Mouse (Mus musculus) megakaryocyte, embryonic 14.5 days (primary cell): ENCODE measurements at regions not wholly inside any gene's neighbourhood (a gene's known extent, or its start where the extent isn't known, plus 50 kb on each side); places are given as distances from the start of the nearest gene placed in this dataset.

ENCODE experiments used
- H3K27me3 ChIP-seq: replicated peaks from 2 replicates; pipeline ENCODE3; 2012; ENCODE audit warnings: inconsistent platforms
- H3K36me3 ChIP-seq: replicated peaks from 2 replicates; pipeline ENCODE3; 2012; ENCODE audit warnings: low read length, inconsistent platforms, mixed read lengths
- H3K4me1 ChIP-seq: 2 replicates; pipeline ENCODE4 v1.6.1; 2012; ENCODE audit warnings: inconsistent platforms
- H3K4me3 ChIP-seq: replicated peaks from 2 replicates; pipeline ENCODE3; 2012; ENCODE audit warnings: moderate library complexity, mild to moderate bottlenecking, inconsistent platforms
- H3K9me3 ChIP-seq: 2 replicates; pipeline ENCODE4 v1.6.1; 2012; ENCODE audit warnings: inconsistent platforms
- FLI1 ChIP-seq: IDR thresholded peaks from 2 replicates; pipeline ENCODE4 v1.6.1; 2012; ENCODE audit warnings: low read length, inconsistent platforms, mixed read lengths
- GATA1 ChIP-seq: IDR thresholded peaks from 3 replicates; pipeline ENCODE4 v1.6.1; 2012; ENCODE audit warnings: mixed read lengths, low read length, inconsistent platforms, borderline replicate concordance

- TF ChIP-seq GATA1 (no peak), FLI1 (no peak)
- H3K36me3 ChIP-seq, result no peaks in the 10 kb centered on the region
- H3K27me3 ChIP-seq, result peaks cover 2% of the 10 kb centered on the region
- H3K4me1 ChIP-seq, result no peaks in the 10 kb centered on the region
- H3K4me3 ChIP-seq, result no peak overlapping the region
- 0 out of 2 replicates have a peak, but pooled peaks cover 3% of the 10 kb centered on the region for H3K9me3 ChIP-seq
Observed at GRCm38 (mm10) chr7:136071331-136071730, 355.2 kb upstream of the Mki67 start.

- Histone ChIP-seq H3K4me1 (no peaks in the 10 kb centered on the region), H3K4me3 (no peak overlapping the region), H3K36me3 (no peaks in the 10 kb centered on the region), H3K9me3 (0 out of 2 replicates have a peak, but pooled peaks cover 3% of the 10 kb centered on the region), H3K27me3 (no peaks in the 10 kb centered on the region)
- TF ChIP-seq GATA1 (no peak), FLI1 (no peak)
Observed at GRCm38 (mm10) chr7:136073265-136073799, 357.2 kb upstream of the Mki67 start.

- TF ChIP-seq FLI1, result no peak
- TF ChIP-seq GATA1, result no peak
- H3K36me3 ChIP-seq, result no peaks in the 10 kb centered on the region
- H3K9me3 ChIP-seq, result 0 out of 2 replicates have a peak, but pooled peaks cover 3% of the 10 kb centered on the region
- H3K4me1 ChIP-seq, result no peaks in the 10 kb centered on the region
- H3K4me3 ChIP-seq, result no peak overlapping the region
- no peaks in the 10 kb centered on the region for H3K27me3 ChIP-seq
Observed at GRCm38 (mm10) chr7:136074043-136074442, 357.9 kb upstream of the Mki67 start.

GRCm38 (mm10) chr7:136081534-136082252 is 365.5 kb upstream of the Mki67 start:
- H3K36me3 ChIP-seq, result no peaks in the 10 kb centered on the region
- H3K4me3 ChIP-seq, result no peak overlapping the region
- no peaks in the 10 kb centered on the region for H3K4me1 ChIP-seq
- no peaks in the 10 kb centered on the region for H3K9me3 ChIP-seq
- no peak for TF ChIP-seq FLI1
- no peak for TF ChIP-seq GATA1
- H3K27me3 ChIP-seq, result no peaks in the 10 kb centered on the region

- H3K9me3 ChIP-seq, result no peaks in the 10 kb centered on the region
- H3K4me3 ChIP-seq, result no peak overlapping the region
- H3K4me1 ChIP-seq, result no peaks in the 10 kb centered on the region
- H3K36me3 ChIP-seq, result no peaks in the 10 kb centered on the region
- no peaks in the 10 kb centered on the region for H3K27me3 ChIP-seq
- TF ChIP-seq FLI1, result no peak
- no peak for TF ChIP-seq GATA1
Observed at GRCm38 (mm10) chr7:136082253-136082867, 366.2 kb upstream of the Mki67 start.

GRCm38 (mm10) chr7:136083005-136083404 is 366.8 kb upstream of the Mki67 start:
- no peaks in the 10 kb centered on the region for H3K9me3 ChIP-seq
- no peaks in the 10 kb centered on the region for H3K27me3 ChIP-seq
- no peaks in the 10 kb centered on the region for H3K4me1 ChIP-seq
- H3K36me3 ChIP-seq, result no peaks in the 10 kb centered on the region
- no peak overlapping the region for H3K4me3 ChIP-seq
- TF ChIP-seq GATA1 (no peak), FLI1 (no peak)

GRCm38 (mm10) chr7:136083571-136084342 is 367.6 kb upstream of the Mki67 start:
- Histone ChIP-seq H3K4me3 (no peak overlapping the region), H3K4me1 (no peaks in the 10 kb centered on the region), H3K9me3 (no peaks in the 10 kb centered on the region), H3K36me3 (no peaks in the 10 kb centered on the region), H3K27me3 (no peaks in the 10 kb centered on the region)
- TF ChIP-seq FLI1, result no peak
- TF ChIP-seq GATA1, result no peak

GRCm38 (mm10) chr7:136088785-136089184 is 372.6 kb upstream of the Mki67 start:
- no peaks in the 10 kb centered on the region for H3K9me3 ChIP-seq
- no peak overlapping the region for H3K4me3 ChIP-seq
- H3K4me1 ChIP-seq, result no peaks in the 10 kb centered on the region
- H3K36me3 ChIP-seq, result no peaks in the 10 kb centered on the region
- H3K27me3 ChIP-seq, result no peaks in the 10 kb centered on the region
- no peak for TF ChIP-seq FLI1

- TF ChIP-seq GATA1, result no peak
- TF ChIP-seq FLI1, result no peak
- no peak overlapping the region for H3K4me3 ChIP-seq
Observed at GRCm38 (mm10) chr7:136094681-136095360, 378.7 kb upstream of the Mki67 start.

More at GRCm38 (mm10) chr7:136094681-136095360, 378.7 kb upstream of the Mki67 start:
- Histone ChIP-seq H3K4me1 (no peaks in the 10 kb centered on the region), H3K9me3 (no peaks in the 10 kb centered on the region), H3K36me3 (no peaks in the 10 kb centered on the region), H3K27me3 (no peaks in the 10 kb centered on the region)
